Mouse (Mus musculus): ENCODE measurements around the gene Plekhb2.

DNA sequence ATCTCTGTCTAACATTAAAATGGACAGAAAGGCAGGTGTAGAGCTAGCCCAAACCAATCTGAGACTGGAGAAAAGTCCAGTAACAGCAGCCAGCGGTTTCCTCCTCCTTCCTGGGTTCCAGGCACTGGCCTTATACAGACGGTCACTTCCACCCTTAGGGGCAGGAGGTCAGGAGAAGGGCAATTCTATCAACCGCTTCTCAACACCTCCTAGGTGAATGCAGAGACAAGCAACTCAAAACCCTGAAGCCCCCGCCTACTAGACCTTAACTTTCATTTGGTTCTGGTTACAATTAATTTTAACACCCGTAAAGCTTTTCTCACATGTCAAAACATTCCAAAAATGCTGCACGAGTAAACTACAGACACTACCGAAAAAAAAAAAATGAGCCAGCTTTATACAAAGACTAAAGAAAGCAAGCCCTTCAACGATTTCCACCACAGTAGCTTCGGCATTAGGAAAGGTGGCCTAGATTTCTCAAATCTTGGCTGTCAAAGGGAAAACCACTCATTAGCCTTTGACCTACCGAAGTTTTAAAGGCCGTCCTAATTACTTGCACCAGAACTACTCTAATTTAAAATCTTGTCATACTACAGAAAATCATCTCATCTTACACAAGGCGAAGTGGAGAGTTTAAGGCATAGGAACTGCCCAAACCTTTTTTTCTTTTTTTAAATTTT, 7.9 kb upstream of the Plekhb2 start:
- TF ChIP-seq CTCF (IDR thresholded peaks at IDR 0.05; ENCODE audit: low read depth, low read length) = no peak
- TF ChIP-seq POLR2A (IDR thresholded peaks at IDR 0.05; ENCODE audit: insufficient read depth, low read length) = no peak
